Mouse (Mus musculus) liver, embryonic 14.5 days (tissue): ENCODE data around the gene Exo1.

Source experiments
- CTCF ChIP-seq: IDR thresholded peaks from 2 replicates; pipeline ENCODE4 v1.5.1; 2016; ENCODE audit warnings: antibody characterized with exemption, low read depth, control low read depth
- EP300 ChIP-seq: IDR thresholded peaks from 2 replicates; pipeline ENCODE4 v1.6.1; 2016; ENCODE audit warnings: antibody characterized with exemption, low read depth

- no peak for TF ChIP-seq EP300
- no peak for TF ChIP-seq CTCF
Observed at GRCm38 (mm10) chr1:175931391-175931790, 51.0 kb downstream of the Exo1 start.
